Mouse (Mus musculus): ENCODE data around the gene Tdg.
"Not testable (repeated sequence)": the region's sequence is repeated elsewhere in the genome, so short reads cannot be mapped to it uniquely, and the experiment has no call there.

Tdg gene

GRCm38 (mm10) chr10:82629586-82630255, at the start of gene Tdg:
Gene Tdg, plus strand, starts transcription at chr10:82629828.
- peak; percentile 90 for DNase-seq (ENCODE audit: low read depth, low spot score)

- not testable (repeated sequence) for DNase-seq (ENCODE audit: low read depth, low spot score)
Measured at GRCm38 (mm10) chr10:82589673-82590072, 40.0 kb upstream of the Tdg start.

DNA sequence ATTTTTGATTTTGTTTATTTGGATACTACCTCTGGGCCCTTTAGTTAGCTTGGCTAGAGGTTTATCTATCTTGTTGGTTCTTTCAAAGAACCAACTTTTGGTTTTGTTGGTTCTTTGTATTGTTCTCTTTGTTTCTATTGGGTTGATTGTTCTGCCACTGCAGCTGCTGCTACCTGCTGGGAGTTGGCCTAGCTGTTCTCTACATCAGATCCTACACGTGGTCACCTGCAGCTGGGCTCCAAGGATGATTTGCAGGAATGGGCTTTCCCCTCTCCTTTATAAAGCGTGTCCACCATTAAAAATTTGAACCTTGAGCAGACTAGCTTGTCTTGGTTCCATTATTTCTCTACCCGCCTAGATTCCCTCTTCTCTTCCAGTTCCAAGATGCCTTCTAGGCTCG, 35.2 kb upstream of the Tdg start:
- DNase-seq (ENCODE audit: low read depth, low spot score), result not testable (repeated sequence)

GRCm38 (mm10) chr10:82622235-82622634, 7.4 kb upstream of the Tdg start:
- no peak for DNase-seq (ENCODE audit: low read depth, low spot score)

DNA sequence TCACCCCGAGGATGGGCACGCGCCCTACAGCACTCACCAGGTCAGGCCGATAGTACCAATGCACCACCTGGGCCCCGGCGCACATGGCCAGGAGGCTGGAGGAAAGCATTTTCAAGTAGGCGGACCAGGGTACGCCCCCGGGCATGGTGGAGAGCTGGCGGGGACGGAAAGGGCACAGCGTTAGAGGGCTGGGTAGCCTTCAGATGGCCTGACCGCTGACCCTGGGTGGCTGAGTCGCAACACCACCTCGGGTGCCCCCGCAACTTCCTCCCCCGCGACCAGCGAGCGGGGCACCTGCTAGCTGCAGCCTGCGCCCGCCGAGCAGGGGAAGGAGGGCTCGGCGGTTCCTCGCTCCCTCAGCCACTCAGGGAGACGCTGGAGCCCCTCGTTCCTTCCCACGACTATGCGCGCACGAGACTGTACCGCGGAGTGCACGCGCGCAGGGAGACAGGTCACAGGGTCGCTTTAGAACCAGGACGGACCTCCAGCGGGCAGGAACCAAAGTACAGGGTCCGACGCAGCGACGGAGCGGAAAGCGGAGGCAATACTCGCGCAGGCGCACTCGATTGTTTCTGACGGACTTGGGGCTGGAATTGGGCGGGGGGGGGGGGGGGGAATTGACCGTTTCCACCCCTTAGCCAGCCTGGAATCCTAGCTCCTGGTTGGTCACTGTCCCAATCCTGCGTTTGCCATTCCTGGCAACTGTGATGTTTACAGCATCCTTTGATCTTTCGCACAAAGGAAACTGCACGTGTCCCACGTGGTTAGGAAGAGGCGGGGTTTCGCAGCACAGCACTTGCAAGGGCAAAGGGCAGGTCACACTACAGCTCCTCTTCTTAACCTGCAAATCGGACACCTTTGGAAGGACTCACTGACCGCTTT, 6.7 kb upstream of the Tdg start, which contains the start of gene 1190007I07Rik:
Gene 1190007I07Rik, minus strand, starts transcription at position 558 of the 882 bp plus-strand sequence.
- peak; percentile 78 for DNase-seq (ENCODE audit: low read depth, low spot score)

DNA sequence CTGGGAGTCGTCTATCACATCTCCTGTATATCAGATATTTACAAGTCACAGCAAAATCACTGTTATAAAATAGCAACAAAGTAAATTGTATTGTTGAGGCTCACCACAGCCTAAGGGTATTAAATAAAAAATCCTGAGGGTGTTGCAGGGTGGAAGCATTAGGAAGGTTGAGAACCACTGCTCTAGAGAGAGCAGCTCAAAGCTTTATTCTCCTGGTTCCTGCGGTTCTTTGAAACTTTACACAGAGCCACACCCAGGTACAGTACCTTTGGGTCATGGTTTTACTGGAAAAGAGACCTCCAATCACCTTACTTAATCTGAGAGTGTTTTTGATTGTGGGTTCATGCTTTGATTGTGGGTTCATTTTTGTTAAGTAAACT, 6.1 kb upstream of the Tdg start:
- DNase-seq (ENCODE audit: low read depth, low spot score), result not testable (repeated sequence)

GRCm38 (mm10) chr10:82629111-82629585, 480 bp upstream of the Tdg start:
- no peak for DNase-seq (ENCODE audit: low read depth, low spot score)

DNA sequence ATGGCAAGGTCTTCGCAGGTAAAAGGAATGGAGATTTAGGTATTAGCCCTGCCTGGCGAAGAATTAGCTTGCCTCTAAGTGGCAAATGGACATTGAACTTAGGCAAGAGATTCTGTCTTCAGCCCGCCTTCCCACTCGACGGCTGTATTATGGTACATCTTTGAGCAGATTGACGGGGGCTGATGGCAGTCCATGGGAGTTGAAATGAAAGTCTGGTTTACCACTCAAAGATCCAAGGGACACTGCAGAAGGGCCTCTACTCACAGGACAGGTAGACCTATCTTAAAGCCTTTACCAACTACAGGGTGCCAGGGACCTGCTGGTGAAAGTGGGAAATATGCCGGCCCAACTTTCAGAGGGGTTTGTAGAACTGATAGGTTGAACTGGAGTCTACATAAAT, 869 bp downstream of the Tdg start:
- DNase-seq (ENCODE audit: low read depth, low spot score), result no peak

DNA sequence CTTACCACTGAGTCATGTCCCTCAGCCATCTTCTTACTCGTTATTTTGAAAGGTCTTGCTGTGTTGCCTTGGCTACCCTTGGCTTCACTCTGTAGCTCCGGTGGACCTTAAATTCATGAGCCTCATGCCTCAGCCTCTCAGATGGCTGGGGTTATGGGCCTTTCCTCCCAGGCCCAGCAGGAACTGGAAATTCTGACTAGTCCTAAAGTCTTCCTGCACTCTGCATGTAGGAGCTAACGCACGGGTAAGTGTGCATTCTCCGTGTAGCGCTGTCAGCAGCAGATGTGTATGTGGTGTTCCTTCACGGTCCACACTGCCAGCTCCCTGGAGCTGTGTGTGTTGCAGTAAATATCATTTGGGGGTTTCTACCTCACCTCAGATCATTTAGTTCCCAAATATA, 1.5 kb downstream of the Tdg start:
- no peak for DNase-seq (ENCODE audit: low read depth, low spot score)

DNA sequence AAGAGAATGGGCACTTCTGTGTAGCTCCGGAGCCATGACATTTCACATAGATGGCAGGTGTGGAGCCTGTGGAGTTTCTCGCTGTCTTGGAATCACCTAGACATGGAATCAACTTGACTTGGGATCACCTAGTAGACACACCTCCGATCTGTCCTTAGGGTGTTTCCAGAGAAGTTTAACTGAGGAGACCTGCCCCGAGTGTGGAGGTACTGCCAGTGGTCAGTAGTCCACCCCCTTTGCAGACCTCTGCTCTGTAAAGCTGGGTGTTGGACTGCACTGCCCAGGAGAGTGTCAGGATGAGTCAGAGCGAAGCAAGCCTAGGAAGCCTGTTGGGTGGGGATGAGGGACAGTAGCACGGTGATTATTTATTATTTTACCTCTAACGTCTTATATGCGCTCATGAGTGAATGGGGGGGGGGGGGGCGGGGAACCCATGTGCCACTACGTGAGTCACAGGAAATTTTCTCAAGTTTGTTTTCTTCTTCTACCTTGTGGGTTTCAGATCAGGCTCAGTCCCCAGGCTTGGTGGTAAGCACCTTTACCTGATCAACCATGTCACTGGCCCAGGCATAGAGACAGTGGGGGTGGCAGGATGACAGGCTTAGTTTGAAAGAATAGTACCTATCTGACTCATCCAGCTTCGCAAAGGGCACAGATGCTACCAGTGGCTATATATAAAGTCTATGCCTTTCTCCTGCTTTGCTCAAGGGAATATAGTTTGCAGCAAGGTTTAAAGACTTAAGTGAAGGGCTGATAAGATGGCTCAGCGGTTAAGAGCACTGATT, 3.1 kb downstream of the Tdg start:
- no peak for DNase-seq (ENCODE audit: low read depth, low spot score)

DNA sequence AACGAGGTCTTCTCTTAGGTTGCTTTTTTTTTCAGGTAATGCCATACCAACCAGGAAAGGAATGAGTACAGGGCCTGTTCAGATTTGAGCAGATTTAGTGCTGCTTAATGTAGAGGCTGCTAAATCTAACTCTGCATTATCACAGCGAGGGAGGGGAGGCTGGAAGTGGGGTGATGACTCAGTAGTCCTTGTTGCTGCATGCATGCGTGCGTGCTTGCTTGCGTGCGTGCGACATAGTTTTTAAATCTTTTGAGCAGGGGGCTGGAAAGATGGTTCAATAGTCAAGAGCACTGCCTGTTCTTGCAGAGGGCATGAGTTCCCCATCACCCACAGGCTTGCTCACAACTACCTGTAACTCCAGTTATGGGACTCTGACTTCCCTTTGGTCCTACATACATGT, 4.7 kb downstream of the Tdg start:
- no peak for DNase-seq (ENCODE audit: low read depth, low spot score)

DNA sequence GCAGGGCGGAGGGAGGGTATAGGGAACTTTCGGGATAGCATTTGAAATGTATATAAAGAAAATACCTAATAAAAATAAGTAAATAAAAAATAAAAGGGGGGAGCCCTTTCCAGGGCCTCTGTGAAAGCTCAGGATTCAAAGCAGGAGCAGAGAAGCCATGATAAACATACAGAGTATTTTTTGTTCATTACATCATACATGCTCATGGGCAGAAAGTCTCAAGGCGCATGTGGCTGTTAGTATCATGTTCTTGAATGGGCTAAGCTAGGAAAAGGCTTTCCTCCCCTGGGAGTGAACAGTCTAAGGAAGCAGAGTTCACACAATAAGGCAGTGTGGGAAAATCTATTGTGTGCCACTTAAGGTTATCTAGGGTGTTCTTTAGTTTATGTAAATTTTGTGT, 6.7 kb downstream of the Tdg start:
- no peak for DNase-seq (ENCODE audit: low read depth, low spot score)

- no peak for DNase-seq (ENCODE audit: low read depth, low spot score)
Measured at GRCm38 (mm10) chr10:82639032-82639698, 9.5 kb downstream of the Tdg start.

DNA sequence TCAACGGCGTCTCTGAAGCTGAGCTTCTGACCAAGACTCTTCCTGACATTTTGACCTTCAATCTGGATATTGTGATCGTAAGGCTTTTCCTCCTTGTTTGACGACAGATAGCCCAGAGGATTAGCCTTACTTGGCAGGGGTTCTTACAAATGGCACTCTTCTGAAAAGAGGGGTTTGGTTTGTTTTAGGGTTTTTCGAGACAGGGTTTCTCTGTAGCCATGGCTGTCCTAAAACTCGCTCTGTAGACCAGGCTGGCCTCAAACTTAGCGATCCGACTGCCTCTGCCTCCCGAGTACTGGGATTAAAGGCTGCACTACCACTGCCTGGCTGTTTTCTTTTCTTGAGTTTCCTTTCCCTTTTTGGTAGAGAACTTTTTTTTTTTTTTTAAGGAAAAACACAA, 11.9 kb downstream of the Tdg start:
- no peak for DNase-seq (ENCODE audit: low read depth, low spot score)

GRCm38 (mm10) chr10:82646083-82646482, 16.5 kb downstream of the Tdg start:
- no peak for DNase-seq (ENCODE audit: low read depth, low spot score)

DNA sequence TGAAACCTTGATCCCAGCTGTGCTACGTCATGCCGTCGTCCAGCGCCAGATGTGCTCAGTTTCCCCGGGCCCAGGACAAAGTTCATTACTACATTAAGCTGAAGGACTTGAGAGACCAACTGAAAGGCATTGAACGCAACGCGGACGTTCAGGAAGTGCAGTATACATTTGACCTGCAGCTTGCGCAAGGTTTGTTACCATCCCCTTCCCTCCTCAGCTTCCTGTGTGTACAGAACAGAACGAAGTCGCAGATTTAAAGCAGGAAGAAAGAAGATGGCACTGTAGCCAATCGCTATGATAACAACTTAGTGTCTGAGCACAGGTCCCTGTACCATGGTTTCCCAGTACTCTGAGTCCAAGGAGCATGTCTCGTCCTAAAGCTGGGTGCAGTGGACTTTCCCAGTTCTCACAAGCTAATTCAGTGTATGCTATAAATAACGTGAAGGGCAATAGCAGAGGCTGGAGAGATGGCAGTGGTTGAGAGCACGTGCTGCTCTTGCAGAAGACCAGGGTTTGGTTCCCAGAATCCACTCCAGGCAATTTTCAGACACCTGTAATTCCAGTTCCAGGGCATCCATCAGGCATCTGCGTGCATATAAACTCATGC, 17.7 kb downstream of the Tdg start:
- no peak for DNase-seq (ENCODE audit: low read depth, low spot score)

GRCm38 (mm10) chr10:82651221-82651620, 21.6 kb downstream of the Tdg start:
- no peak for DNase-seq (ENCODE audit: low read depth, low spot score)

GRCm38 (mm10) chr10:82652625-82653024, 23.0 kb downstream of the Tdg start:
- no peak for DNase-seq (ENCODE audit: low read depth, low spot score)

DNA sequence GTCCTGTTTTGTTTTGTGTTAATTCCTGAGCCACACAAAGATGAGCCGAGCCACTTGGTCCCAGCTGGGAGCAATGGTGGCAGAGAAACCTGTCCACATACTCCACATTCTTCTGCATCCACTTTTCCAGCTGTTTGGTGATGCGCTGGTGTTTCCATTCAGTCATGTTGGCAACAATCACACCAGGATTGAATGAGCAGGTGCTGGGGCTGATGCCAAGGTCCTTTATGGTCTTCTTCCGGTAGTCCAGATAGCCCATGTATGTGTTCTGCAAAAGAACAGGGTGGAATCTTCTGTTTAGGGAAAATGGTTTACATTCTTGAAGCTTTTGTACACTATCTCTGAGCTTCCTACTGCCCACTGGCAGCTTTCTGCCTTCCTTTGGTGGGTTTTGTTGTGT, 25.0 kb downstream of the Tdg start:
- DNase-seq (ENCODE audit: low read depth, low spot score), result no peak

DNA sequence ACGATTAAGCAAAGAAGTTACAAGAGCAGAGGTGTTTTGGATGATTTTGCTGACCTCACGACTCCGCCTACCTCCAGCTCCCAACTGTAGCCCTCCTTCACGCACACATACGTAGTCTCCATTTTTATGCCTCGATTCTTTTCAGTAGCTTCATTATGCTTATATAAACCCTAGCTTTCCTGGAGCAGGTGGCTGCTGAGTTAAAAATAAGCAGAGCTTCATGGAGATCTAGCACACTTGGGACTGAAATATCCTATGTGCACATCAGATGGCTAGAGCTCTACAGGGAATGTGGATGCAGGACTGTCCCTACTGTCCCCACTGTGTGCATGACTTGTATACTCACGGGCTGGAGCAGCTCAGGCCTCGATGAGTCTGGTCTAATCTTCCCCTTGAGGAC, 32.2 kb downstream of the Tdg start:
- DNase-seq (ENCODE audit: low read depth, low spot score), result no peak
